Mouse (Mus musculus): Measurements from ENCODE around the gene Cygb. TPM values are rescaled to one million over a fixed set of nuclear protein-coding genes. Genes with fewer than 3 reads are reported as not detected.
A peak's percentile ranks its signal among the peaks of the same experiment; 100 is the strongest.
"Not testable (repeated sequence)": the region's sequence is repeated elsewhere in the genome, so short reads cannot be mapped to it uniquely, and the experiment has no call there.

Gene Cygb
- total RNA-seq, 2 experiments from 2014 or later: 39.9 TPM

DNA sequence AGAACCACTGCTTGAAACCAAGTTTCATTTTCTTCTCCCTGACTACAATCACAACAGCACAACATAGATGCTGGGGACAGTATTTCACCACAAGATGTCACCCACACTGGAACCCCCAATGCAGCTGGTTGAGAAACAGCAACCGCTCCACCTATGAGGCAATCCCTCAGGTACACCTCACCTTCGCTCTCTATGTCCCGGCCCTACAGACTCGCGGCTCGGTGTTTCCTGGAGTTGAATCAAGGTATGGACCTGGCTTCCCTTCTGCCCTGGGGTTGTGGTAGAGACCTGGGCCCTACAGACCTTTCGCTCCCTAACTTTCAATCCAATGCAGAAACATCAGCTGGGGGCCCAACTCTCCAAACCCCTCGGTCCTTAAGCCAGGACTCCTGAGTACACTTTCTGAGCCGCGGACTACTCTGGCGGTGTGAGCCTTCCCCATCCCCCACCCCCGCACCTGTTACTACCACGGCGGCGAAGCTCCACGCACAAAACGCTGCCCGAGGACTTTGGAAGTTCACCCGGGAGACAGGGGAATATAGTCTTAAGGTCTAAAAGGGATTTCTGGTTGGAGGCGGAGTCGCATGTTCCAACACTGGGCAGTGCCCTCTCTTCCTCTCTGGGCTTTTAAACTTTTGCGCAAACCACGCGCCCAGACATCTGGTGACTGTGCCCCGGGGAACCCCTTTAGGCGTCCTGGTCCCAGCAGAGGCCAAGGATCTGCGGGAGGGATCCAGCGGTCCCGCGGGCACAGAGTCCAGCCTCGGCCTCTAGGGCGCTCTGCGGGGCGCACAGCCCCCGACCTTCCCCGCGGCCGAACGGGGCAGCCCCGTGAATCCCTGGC lies 30.6 kb downstream of the Cygb start:
- intact Hi-C loops (cut with DNase I): no loop called here
- DNase-seq (ENCODE audit: low spot score in 2 of 2): no peak

DNA sequence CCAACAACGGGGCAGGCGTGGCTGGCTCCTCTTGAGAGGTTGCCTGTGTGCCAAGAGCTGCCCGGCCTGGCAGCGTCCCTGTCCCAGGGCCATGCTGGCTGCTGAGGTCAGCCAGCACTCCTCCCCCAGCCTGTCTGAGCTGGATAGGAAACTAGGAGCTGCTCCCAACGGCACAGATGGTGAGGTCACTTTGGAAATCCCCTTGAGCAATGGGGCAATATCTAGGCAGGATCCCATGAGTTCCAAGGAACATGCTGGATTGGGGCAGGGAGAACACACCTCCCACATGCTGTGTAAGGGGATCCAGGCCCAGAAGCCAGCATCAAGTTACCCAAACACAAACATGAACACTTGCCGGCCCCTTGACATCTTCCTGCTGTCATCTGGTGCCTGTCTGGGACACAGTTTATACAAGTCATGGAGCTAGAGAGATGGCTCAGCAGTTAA lies 32.8 kb downstream of the Cygb start:
- DNase-seq (ENCODE audit: low spot score in 2 of 2): peak in 1 of 2 experiments; percentile 14
- intact Hi-C loops (cut with DNase I): no loop called here

DNA sequence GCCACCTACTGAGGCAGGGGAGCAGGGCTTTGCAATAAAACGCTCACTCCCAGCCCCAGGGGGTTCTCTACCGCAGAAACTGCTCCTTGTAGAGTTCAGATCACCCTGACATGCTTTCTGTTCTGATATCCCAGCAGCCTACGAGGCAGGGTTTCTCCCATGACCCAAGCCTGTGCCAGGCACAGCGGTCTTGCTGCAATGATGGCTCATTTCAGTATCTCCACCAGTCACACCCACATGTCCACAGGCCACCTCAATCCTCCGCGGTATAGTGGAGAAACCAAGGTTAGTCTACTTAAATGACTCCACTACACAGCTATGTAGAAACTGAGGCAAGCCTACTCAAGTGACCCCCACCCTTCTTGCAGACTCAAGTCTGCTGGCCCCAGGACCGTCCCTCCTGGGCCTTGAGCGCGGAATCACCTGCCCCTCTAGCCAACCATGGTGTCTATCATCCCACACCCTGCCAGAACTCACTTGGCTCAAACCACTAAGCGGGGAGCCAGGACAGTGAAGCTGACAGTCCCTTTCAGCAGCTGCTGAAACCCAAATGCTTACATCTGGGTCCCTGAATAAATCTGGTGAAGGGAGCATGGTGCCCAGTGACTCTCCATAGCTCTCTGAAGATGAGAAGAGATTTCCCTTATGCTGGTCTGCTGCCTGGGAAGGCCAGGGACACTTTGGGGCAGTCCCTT lies 33.4 kb downstream of the Cygb start:
- DNase-seq (ENCODE audit: low spot score in 2 of 2): no peak
- intact Hi-C loops (cut with DNase I): no loop called here

DNA sequence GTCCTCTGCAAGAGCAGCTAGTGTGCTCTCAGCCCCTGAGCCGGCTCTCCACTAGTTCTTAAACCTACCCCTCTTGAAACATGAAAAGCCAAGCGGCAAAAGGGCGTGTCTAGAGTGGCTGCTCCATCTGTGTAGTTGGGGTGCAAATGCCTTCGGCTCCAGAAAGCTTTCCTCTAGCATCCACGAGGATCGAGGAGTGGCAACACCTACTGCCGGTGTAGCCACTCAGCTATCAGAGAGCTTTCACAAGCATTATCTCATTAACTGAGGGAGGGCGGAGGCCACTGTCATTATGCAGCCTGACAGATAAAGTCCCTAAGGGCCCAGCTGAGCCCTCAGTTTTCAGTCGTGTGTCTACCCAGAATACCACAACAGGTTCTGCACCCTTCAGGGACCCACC lies 34.0 kb downstream of the Cygb start:
- no peak for DNase-seq (ENCODE audit: low spot score in 2 of 2)
- intact Hi-C loops (cut with DNase I): no loop called here

DNA sequence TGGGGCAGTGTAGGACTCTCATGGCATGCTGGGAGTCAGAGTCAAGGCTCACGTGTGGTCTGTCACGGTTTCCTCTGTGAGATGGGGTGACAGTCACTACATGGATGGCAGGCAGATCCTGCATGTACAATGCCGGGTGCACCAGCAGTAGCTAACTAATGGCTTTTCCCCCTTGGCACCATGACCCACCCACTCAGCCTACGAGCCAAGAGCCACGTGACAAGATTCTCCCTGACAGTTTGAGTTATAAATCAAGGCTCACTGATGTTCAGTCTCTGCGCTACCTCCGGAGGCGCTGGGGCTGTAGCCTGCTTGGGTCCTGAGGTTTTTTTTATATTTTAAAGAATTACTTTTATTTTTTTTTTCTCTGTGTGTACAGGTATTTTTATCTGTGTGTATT lies 34.6 kb downstream of the Cygb start:
- DNase-seq (ENCODE audit: low spot score in 2 of 2): no peak
- intact Hi-C loops (cut with DNase I): no loop called here

DNA sequence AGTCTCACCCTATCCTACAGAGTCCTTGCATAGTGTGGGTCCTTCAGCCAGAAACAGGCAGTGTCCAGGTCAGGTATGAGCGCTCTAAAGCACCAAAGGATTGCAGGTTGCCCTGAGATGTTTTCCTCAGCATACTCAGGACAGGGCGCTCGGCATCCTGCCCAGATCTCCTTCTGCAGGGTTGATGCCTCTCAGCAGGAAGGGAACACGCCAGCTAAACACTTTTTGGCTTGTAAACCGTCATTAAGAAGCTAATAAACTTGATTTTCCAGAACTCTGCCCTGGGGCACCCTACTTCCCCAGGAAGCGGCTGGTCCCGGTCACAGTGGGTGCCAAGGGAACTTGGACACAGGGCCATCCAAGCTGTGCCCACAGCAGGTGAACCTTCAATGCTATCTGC lies 35.0 kb downstream of the Cygb start:
- no peak for DNase-seq (ENCODE audit: low spot score in 2 of 2)
- intact Hi-C loops (cut with DNase I): no loop called here

DNA sequence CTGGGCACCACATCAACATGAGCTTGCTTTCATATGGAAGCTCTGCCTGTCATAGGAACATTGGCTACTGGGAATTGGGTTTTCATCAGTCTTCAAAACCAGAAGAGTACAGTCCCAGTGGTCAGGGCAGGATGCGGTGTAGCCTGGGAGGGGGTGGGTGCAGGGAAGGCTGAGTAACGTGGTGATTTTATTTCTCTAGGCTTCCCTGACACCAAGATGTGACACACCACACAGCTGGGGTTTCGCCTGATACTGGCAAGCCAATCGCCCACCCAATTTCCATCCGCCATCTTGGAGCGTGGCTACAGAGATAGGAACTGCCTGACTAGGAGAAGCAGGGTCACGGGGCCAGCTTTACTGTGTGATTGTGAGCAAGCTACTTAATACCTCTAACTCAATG lies 35.4 kb downstream of the Cygb start:
- DNase-seq (ENCODE audit: low spot score in 2 of 2): no peak
- intact Hi-C loops (cut with DNase I): no loop called here

DNA sequence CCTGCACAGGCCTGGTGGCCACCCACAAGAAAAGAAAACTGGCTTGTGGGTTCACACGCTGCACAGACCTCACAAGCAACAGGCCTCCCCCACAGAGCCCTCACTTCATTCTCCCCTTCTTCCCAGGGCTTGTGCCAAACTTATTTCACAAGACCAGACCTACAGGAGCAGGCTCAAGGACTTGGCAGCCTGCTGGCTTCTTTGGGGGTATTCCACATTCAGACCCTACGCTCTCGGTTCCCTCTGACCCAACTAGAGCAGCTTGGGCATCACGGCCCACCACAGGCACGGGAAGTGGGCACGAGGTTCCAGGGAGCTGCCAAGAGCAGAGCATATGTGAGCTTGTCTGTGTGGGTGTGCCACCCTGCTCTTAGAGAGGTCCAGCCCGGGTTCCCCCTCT lies 36.5 kb downstream of the Cygb start:
- no peak for DNase-seq (ENCODE audit: low spot score in 2 of 2)
- intact Hi-C loops (cut with DNase I): no loop called here

DNA sequence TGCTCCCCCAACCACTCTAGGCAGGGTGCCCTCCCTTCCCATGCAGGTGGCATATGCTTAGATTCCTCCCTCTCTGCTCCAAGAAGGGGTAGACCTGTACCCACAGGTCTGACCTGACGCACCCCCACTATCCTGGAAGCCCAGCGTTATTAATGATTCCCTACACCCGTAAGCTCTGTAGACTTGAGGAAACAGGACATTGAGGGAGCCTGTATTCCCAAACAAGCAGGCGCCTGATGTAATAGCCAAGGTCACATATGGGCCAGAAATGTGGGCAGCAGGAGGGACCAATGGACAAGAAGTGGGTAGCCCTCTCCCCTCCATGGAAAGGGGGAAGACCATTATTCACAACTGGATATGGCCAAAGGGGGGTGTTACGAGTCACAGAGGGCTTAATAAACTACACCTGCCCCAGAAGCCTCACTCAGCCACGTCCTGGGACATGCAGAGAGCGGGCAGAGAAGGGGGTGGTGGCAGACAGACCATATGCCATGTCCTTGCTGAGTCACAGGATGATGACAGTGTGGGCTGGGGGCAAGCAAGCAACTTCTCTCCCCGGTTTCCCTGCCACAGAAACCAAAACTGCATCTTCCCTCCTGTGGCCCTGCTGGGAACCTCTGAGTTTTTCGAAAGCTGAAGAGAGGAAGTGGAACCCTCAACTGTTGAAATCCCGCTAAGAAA lies 37.5 kb downstream of the Cygb start:
- intact Hi-C loops (cut with DNase I): no loop called here

DNA sequence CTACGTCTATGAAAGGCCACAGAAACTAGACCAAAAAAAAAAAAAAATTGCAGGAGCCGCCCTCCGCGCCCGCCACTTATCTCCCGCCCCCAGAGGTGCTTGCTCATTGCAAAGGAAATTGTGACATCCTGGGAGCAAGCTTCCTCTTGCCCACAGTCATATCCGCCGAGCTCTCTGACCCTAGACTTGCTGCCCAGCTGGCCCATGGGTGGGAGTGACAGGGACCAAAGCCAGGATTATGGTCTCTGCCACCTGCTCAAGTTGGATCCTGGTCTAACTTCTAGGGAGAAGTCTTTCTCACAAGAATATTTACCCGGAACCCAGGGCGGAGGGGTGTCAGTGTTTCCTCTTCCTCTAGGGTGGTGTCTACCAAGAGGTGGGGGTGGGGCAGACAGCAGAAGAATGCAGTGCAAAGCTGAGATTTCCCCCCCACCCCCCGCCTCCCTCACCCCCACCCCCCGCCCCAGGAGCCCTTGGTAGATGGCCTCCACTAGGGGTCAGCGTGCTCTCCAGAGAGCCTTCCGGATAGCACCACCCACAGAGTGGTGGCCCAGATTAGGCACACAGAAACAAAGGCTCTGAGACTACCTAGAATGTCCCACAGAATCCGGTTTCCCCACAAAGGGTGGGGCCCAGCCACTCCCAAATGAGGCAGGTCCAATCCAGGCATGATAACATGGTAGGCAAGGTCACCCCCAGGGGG lies 38.2 kb downstream of the Cygb start:
- intact Hi-C loops (cut with DNase I): no loop called here
- no peak for DNase-seq (ENCODE audit: low spot score in 2 of 2)

More for the DNA sequence above, 37.5 kb downstream of the Cygb start:
- DNase-seq (ENCODE audit: low spot score in 2 of 2): no peak

DNA sequence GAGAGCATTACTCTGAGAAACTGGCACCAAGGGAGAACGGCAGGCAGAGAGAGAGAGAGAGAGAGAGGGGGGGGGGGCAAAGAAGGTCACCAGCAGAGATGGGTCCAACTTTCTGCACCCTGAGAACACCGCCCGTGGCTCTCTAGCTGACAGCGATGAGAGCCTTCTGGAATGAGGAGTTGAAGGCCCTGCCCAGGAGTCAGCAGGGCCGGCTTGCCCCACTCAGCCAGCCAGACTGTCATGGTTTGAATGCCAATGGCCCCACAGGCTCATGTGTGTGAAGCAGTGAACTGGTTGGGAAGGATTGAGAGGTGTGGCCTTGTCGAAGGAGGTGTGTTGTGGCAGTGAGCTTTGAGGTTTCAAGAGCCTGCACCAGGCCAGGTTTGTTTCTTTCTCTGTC lies 40.9 kb downstream of the Cygb start:
- no peak for DNase-seq (ENCODE audit: low spot score in 2 of 2)
- intact Hi-C loops (cut with DNase I): no loop called here

DNA sequence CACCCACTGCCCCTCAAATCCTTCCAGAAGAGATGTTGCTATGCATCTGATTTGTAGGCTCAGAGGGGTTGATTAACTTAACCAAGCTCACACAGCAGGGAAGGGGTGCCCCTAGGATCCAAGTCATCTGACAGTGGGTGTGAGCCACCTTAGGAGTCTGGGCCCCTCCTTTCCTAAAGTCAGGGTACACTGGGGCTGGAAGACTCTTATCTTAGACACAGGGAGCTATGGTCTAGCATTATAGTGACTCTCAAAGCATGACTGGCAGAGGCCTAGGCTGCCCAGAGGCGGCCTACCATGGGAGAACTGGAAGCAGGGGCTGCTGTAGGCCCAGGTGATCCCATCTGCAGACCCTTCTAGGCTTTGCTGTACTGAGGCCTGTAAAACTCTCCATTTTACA lies 41.6 kb downstream of the Cygb start:
- intact Hi-C loops (cut with DNase I): no loop called here
- no peak for DNase-seq (ENCODE audit: low spot score in 2 of 2)

DNA sequence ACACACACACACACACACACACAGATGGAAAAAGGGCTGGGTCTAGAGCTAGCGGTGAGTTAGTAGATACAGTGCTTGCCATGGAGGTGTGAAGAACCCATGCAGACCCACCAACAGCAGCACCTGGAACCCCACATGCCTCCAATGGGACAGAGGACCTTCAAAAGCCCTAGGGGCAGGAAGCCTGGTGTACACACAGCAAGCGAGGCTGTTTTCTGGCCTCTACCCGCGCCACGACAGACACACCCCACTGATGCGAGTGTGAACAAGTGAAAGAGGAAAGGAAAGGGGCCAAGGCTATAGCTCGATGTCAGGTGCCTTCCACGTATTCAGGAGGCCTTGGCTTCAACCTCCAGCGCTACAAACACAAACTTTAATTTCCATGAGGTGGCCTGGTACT lies 42.2 kb downstream of the Cygb start:
- no peak for DNase-seq (ENCODE audit: low spot score in 2 of 2)
- intact Hi-C loops (cut with DNase I): no loop called here

DNA sequence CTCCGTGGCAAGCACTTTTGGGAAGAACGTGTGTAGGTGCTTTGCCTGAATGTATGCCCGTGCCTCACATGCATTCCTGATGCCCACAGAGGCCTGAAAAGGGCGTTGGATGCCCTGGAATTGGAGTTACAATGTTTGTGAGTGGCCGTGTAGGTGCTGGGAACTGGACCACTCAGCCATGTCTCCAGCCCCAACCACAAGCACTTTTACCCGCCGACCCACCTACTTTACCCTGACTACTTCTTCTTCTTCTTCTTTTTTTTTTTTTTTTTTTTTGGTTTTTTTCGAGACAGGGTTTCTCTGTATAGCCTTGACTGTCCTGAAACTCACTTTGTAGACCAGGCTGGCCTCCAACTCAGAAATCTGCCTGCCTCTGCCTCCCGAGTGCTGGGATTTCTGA lies 42.9 kb downstream of the Cygb start:
- DNase-seq (ENCODE audit: low spot score in 2 of 2); intact Hi-C loops (cut with DNase I): not testable (repeated sequence)

DNA sequence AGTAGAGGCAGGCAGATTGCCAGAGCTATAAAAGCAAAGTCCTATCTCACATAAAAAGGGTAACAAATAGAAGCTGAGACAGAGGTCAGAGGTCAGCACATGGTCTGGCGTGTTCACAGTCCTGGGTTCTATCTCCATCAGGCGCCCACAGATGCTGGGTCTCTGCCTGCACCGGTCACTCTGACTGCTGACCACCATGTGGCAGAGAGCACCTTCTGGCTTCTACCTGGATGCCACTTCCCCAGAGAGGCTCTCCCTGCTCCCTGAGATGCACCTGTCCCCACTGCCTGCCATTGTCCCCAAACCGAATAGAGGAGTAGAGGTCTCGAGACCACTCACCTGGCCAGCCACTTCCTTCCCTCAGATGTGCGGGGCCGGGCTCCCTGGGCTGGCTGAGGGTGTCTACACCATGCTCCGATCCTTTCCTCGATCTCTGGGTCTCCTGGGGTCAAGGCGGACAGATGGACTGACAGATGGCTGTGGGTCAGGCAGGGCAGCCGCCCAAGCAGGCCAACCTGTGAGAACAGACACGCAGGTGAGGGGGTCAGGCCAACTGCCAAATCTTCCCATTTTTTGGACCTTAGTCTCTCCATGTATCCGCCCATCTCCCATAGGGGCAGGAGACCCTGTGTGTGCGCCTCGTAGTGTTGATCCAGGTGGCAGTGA lies 44.0 kb downstream of the Cygb start:
- DNase-seq (ENCODE audit: low spot score in 2 of 2): no peak
- intact Hi-C loops (cut with DNase I): no loop called here

DNA sequence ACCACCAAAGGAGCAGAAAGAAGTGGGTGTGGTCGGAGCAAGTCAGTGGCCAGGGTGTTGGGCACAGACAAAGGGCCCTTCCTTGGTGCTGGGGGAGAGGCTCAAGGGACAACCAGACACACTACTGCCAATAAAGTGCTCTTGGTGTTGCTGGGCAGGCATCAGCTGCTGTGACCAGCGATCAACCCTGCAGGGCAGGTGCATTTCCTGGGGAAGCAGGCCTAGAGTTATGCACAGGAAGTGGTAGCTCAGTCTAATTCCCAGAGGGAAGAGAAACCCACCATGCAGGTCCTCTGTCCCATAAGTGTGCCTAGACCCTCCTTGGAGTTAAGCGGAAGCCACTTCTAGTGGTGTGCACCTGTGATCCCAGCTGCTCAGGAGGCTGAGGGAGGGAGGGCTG lies 46.4 kb downstream of the Cygb start:
- intact Hi-C loops (cut with DNase I): no loop called here
- no peak for DNase-seq (ENCODE audit: low spot score in 2 of 2)

DNA sequence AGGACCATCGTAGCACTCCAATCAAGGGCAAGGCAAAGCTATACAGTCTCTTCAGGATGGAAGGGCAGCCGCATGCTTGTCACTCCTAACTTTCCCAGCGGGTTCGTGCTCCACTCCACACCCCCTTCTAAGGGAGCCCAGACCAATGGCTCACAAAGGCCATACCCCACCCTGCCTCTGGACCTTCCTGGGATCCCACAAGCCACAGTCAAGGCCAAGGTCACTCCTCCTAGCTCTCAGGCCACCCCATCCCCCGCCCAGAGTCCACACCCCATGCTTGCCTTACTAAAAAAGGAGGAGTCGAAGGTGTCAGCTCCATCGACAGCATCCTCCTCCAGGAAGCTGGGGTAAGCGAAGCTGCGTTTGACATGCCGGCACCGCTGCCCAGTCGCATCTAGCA lies 50.0 kb downstream of the Cygb start:
- intact Hi-C loops (cut with DNase I): no loop called here
- no peak for DNase-seq (ENCODE audit: low spot score in 2 of 2)

DNA sequence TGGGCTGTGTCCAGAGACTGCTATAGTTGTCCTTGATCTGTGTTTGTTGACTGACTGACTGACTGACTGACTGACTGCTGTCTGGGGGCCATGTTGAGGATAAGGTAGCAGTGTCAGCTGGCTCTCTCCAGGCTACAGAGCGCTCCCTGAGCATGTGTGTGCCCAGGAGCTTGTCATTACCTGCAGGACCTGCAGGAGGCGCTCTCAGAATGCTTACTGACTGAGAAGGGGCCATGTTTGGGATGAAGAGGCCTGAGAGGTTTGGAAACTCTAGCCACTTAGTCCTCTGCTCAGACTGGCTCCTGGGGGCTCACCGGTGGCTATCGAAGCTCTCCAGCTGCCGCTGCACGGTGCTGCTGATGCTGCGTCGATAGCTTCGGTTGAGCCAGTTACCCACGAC lies 50.8 kb downstream of the Cygb start:
- no peak for DNase-seq (ENCODE audit: low spot score in 2 of 2)
- intact Hi-C loops (cut with DNase I): no loop called here

DNA sequence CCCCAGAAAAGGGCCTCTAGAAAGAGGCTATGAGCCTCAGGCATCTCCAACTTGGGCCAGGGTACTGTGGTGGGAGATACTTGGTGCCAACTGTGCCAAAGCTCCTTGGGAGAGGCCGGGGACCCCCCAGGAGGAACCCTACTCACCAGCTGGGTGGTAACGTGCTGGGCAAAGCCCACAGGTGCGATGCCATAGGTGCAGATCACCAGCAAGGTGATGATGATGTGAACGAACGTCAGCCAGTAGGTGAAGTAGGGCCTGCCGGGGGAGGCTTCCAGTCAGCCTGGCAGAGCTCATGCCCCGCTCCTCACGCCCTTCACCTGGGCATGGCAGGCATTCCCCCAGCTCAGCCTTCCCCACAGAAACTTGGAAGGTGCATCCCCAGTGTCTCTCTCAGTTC lies 52.1 kb downstream of the Cygb start:
- no peak for DNase-seq (ENCODE audit: low spot score in 2 of 2)
- intact Hi-C loops (cut with DNase I): no loop called here

DNA sequence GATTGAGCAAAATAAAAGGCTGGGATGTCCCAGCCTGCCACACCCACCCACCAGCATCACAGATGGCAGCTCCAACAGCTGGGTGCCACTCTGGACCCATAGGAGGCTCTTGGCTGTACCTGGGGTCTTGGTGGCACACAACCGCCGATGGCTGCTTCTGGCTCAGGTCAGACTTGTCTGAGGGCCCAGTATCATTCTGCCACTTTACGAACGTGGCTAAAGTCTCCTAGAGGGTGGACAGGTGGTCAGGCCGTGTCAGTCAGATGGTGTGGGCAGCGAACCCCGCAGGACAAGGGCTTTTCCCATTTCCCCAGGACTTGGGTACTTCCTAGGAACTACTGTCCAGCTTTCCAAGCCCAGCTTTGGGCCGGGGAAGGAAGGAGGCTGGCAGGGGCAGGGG lies 52.9 kb downstream of the Cygb start:
- no peak for DNase-seq (ENCODE audit: low spot score in 2 of 2)
- intact Hi-C loops (cut with DNase I): no loop called here
